Mouse (Mus musculus) ES-Bruce4 (cell line): Measurements from ENCODE around the gene Gm20765. TPM values are rescaled to one million over a fixed set of nuclear protein-coding genes. Genes with fewer than 3 reads are reported as not detected.

Experiments
- H3K27ac ChIP-seq: 2 replicates; pipeline ENCODE4 v1.5.1; 2012; ENCODE audit warnings: low read length, inconsistent platforms; ENCODE audit not compliant: insufficient read depth
- H3K27me3 ChIP-seq: 2 replicates; pipeline ENCODE4 v1.6.1; 2012; ENCODE audit warnings: mild to moderate bottlenecking, low read length, inconsistent platforms; ENCODE audit not compliant: control insufficient read depth, poor library complexity, insufficient read depth, severe bottlenecking
- H3K36me3 ChIP-seq: 2 replicates; pipeline ENCODE4 v1.6.1; 2012; ENCODE audit warnings: inconsistent platforms, mild to moderate bottlenecking, low read length, moderate library complexity; ENCODE audit not compliant: control insufficient read depth, poor library complexity, insufficient read depth, severe bottlenecking
- H3K4me1 ChIP-seq: one replicate; pipeline ENCODE4 v1.8.1; 2011; ENCODE audit warnings: low read length; ENCODE audit not compliant: control insufficient read depth, insufficient read depth
- H3K4me3 ChIP-seq: 2 replicates; pipeline ENCODE4 v1.5.1; 2011; ENCODE audit warnings: low read depth, mild to moderate bottlenecking, low read length
- H3K9ac ChIP-seq: 2 replicates; pipeline ENCODE4 v1.6.1; 2012; ENCODE audit warnings: low read depth, mild to moderate bottlenecking, inconsistent platforms; ENCODE audit not compliant: poor library complexity, severe bottlenecking
- H3K9me3 ChIP-seq: replicated peaks from 2 replicates; pipeline ENCODE4 v1.6.1; 2012; ENCODE audit warnings: mild to moderate bottlenecking, low read length, inconsistent platforms; ENCODE audit not compliant: control insufficient read depth, poor library complexity, insufficient read depth, severe bottlenecking
- CTCF ChIP-seq: IDR thresholded peaks from one replicate; pipeline ENCODE4 v1.8.1; 2011; ENCODE audit warnings: low read depth, low read length
- EP300 ChIP-seq: IDR thresholded peaks from 2 replicates; pipeline ENCODE4 v1.6.1; 2011; ENCODE audit warnings: low read depth, low read length; ENCODE audit not compliant: insufficient read depth
- POLR2A ChIP-seq: IDR thresholded peaks from one replicate; pipeline ENCODE4 v1.8.1; 2011; ENCODE audit warnings: low read length; ENCODE audit not compliant: insufficient read depth
- polyA plus RNA-seq: library from polyadenylated mRNA; stranded (reverse); fragments of >200 nt; gene quantifications from 2 replicates; pipeline ENCODE4 v1.2.4, GENCODE M21; 2011; ENCODE audit warnings: low read depth; ENCODE audit not compliant: missing spikeins, insufficient read depth, insufficient read length

The Gm20765 gene
- polyA plus RNA-seq, 1 experiment, result not detected

DNA sequence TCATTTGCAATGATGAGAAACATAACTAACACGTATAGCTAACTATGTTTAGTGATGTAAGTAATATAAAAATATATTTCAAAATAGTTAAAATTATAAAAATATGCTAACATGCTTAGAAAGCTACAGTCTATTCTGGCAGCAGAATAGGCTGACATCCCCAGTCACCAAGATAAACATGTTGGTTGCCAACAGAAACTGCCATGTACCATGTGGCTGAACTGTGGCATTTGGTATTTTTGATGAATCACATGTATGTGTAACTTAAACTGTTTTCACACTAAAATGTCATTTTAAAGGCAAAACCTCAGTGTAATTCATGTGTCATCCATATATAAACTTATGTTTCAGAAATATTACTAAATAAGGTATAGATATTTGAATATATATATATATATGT, 24.3 kb downstream of the Gm20765 start:
- Histone ChIP-seq H3K9ac (no peak overlapping the region), H3K4me3 (no peak overlapping the region), H3K27me3 (no peaks in the 10 kb centered on the region), H3K9me3 (no peaks in the 10 kb centered on the region), H3K4me1 (no peaks in the 10 kb centered on the region), H3K27ac (no peak overlapping the region), H3K36me3 (no peaks in the 10 kb centered on the region)
- TF ChIP-seq EP300 (no peak), POLR2A (no peak), CTCF (no peak)

DNA sequence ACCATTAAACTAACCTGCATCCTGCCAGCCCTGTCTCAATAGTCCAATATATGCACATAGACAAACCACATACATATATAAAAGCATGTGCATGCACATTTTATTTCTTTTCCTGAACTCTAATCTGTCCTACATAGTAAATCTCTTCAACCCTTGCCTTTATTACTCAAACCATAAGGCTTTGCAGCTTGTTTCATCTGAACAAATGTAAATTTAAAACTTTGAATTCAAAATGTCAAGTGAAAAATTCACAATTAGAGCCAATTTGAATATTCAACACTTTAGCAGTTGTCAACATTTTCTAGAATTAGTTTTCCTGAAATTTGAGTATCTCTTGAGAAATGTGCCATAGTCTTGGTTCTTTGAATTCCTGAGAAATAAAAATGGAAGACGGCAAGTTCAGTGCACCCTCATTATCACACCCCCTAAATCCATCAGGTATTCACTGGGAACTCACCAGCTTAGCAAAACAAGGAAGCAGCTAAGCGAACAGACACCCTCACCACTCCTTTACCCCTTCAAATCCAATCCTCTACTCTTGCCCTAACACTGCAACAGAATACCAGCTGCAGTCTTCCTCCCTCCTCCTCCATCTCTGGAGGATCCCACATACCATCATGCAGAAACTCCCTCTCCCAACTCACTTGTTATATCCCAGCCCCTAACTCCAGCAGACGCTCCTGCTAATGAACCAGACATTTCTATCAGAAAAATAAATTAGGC, 25.1 kb downstream of the Gm20765 start:
- no peak overlapping the region for H3K9ac ChIP-seq
- no peaks in the 10 kb centered on the region for H3K9me3 ChIP-seq
- H3K27me3 ChIP-seq, result no peaks in the 10 kb centered on the region
- TF ChIP-seq POLR2A (no peak), EP300 (no peak), CTCF (no peak)
- no peaks in the 10 kb centered on the region for H3K36me3 ChIP-seq
- no peaks in the 10 kb centered on the region for H3K4me1 ChIP-seq
- no peak overlapping the region for H3K4me3 ChIP-seq
- H3K27ac ChIP-seq, result no peak overlapping the region

DNA sequence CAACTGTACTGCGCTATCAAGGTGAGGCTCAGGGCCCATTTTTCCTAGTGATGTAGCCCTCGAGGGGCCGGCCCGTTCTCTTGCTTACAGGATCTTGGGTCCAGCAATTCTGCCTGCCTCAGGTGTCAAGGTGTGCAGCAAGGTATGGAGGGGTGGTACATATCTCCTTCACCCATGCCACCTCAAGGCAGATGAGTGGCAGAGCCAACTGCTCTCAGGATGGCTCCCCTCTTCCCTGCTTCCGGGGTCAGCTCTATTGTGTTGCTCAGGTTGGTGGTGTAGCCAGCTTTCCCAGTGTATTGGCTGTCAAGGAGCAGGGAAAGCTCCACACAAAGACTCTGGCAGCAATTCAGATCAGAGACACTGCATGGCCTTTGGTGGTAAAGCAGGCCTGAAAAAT, 29.2 kb downstream of the Gm20765 start:
- no peak overlapping the region for H3K9ac ChIP-seq
- no peaks in the 10 kb centered on the region for H3K36me3 ChIP-seq
- H3K4me3 ChIP-seq, result no peak overlapping the region
- no peak for TF ChIP-seq EP300
- TF ChIP-seq POLR2A, result no peak
- no peak for TF ChIP-seq CTCF
- no peak overlapping the region for H3K27ac ChIP-seq
- no peaks in the 10 kb centered on the region for H3K9me3 ChIP-seq
- no peaks in the 10 kb centered on the region for H3K4me1 ChIP-seq
- H3K27me3 ChIP-seq, result no peaks in the 10 kb centered on the region

DNA sequence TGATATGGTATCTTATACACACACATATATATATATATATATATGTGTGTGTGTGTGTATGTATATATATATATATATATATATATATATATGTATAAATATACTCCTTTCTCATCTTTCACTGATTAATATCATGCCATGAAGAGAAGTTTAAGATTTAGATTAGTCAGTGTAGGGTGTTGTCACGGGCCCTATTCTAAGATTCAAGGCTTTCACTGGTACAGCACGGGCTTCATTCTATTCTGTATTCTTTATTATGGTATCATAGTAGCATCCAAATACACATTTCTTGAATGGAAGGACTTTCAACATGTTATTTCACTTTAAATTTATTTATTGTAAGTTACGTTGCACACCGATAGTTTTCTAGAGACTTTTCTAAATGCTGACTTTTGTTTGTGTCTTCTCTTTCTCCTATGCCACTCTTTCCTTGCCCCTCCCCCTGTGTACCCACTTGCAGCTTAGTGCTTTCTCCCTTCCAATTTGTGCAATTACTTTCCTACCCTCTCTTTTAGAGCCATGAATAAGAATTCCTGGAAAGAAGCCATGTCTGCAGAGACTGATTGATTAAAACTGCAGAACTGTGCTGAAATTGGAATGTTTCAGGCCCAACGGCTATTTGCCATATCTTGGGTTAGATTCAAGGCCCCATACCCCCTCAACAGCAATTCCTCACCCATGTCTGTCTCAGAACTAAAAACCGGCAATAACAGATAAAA, 35.1 kb downstream of the Gm20765 start:
- H3K27me3 ChIP-seq, result no peaks in the 10 kb centered on the region
- TF ChIP-seq CTCF (no peak), POLR2A (no peak), EP300 (no peak)
- H3K9me3 ChIP-seq, result no peaks in the 10 kb centered on the region
- no peaks in the 10 kb centered on the region for H3K36me3 ChIP-seq
- H3K27ac ChIP-seq, result no peak overlapping the region
- H3K4me1 ChIP-seq, result no peaks in the 10 kb centered on the region
- no peak overlapping the region for H3K4me3 ChIP-seq
- H3K9ac ChIP-seq, result no peak overlapping the region

Other genes with a start within 250 kb of the Gm20765 start
- not detected in 2 replicates for gene Gm21293, start 42.5 kb upstream of the Gm20765 start, polyA plus RNA-seq
- not detected in 2 replicates for gene Gm6763, start 34.0 kb upstream of the Gm20765 start, polyA plus RNA-seq
- gene Gm8764, start 25.5 kb upstream of the Gm20765 start, polyA plus RNA-seq, result not detected in 2 replicates
- not detected in 2 replicates for gene Gm21304, start 17.0 kb upstream of the Gm20765 start, polyA plus RNA-seq
- gene Gm21312, start 8.5 kb upstream of the Gm20765 start, polyA plus RNA-seq, result not detected in 2 replicates
- gene Gm4340, start 8.5 kb downstream of the Gm20765 start, polyA plus RNA-seq, result not detected in 2 replicates